9 mouse cellular contexts compared by ENCODE assay signal in genomic region chr7:27437544-27437943, GRCm38 (mm10). TPM values are rescaled to one million over a fixed set of nuclear protein-coding genes. Genes with fewer than 3 reads are reported as not detected.
DNase-seq lines count a peak whose midpoint lies in the region; ATAC-seq and TF ChIP-seq lines count a peak whose summit lies in the region.
"Had no signal": no experiment of that assay in that cellular context is flagged by ENCODE, and none has a peak within 500 bp of the region (broad histone marks: within the 10 kb centered on the region; RNA-seq: fewer than 3 reads in every experiment).

No protein-coding gene starts in this region.

- 72% methylated on average over 5 of the region's 5 CpGs for WGBS in kidney, postnatal 0 days

- no peak for DNase-seq in kidney, postnatal 0 days (ENCODE audit: low spot score)
- no peak for DNase-seq in kidney, postnatal 14 days
- DNase-seq in R1 (ENCODE audit: low read depth, low spot score): peak; percentile 81
- DNase-seq in forelimb bud, embryonic 11.5 days (ENCODE audit: low read depth, low spot score): peak; percentile 32
- DNase-seq in spleen, adult 12 weeks (ENCODE audit: low spot score): peak; percentile 56
- no peak for DNase-seq in frontal cortex, postnatal 10 days (ENCODE audit: low spot score in 2 of 2)
- DNase-seq in gastrocnemius, adult 8-10 months (ENCODE audit: low spot score in 2 of 2): no peak

- peaks cover 5% of the 10 kb centered on the region; the same call in 1 of the 2 replicates for H3K27me3 ChIP-seq in kidney, postnatal 0 days (ENCODE audit: insufficient read depth, low read length)

- no peak overlapping the region for H3K4me3 ChIP-seq in kidney, postnatal 0 days (replicated peaks; ENCODE audit: low read depth, low read length)
- H3K4me3 ChIP-seq: midbrain, embryonic 12.5 days had no signal

- H3K4me2 ChIP-seq in kidney, postnatal 0 days (ENCODE audit: low read length): no peak overlapping the region
- H3K4me2 ChIP-seq: midbrain, embryonic 12.5 days had no signal

- no peak for ATAC-seq in kidney, postnatal 0 days (replicated peaks; ENCODE audit: low FRiP score, low read depth)
- no peak for ATAC-seq in frontal cortex, adult (ENCODE audit: low TSS enrichment)

- peak; percentile 66 for TF ChIP-seq CTCF in kidney, postnatal 0 days (IDR thresholded peaks at IDR 0.05; ENCODE audit: low read depth)

- no peak overlapping the region for H3K27ac ChIP-seq in kidney, postnatal 0 days
- H3K27ac ChIP-seq: midbrain, embryonic 12.5 days had no signal

- no peaks in the 10 kb centered on the region for H3K4me1 ChIP-seq in kidney, postnatal 0 days (replicated peaks; ENCODE audit: insufficient read depth, low read length)
- H3K4me1 ChIP-seq: midbrain, embryonic 12.5 days had no signal

- no peaks in the 10 kb centered on the region for H3K9me3 ChIP-seq in kidney, postnatal 0 days (replicated peaks; ENCODE audit: low read length)
- H3K9me3 ChIP-seq: midbrain, embryonic 12.5 days had no signal

- H3K36me3 ChIP-seq in kidney, postnatal 0 days (ENCODE audit: insufficient read depth, low read length): no peaks in the 10 kb centered on the region
- H3K36me3 ChIP-seq: midbrain, embryonic 12.5 days had no signal

- no peak overlapping the region for H3K9ac ChIP-seq in kidney, postnatal 0 days (ENCODE audit: low read depth, low read length)
- H3K9ac ChIP-seq: midbrain, embryonic 12.5 days had no signal

RNA-seq across cellular contexts. Expression of gene Sptbn4, which starts 9.9 kb away (rescaled TPM):
- polyA plus RNA-seq in kidney, postnatal 0 days (2015; fragmentation: Nextera tagmentation; extraction: Ambion mirVana): 0.17 and 0.28 TPM in 2 replicates
- not detected for total RNA-seq in gastrocnemius, adult 8-10 months (2022)

RNA-seq across cellular contexts. Expression of gene Blvrb, which starts 10.2 kb away (rescaled TPM):
- 33.4 and 40.1 TPM in 2 replicates for polyA plus RNA-seq in kidney, postnatal 0 days (2015; fragmentation: Nextera tagmentation; extraction: Ambion mirVana)
- 10 to 100 TPM in 3 of 4 experiments, 1 to 10 TPM in 1; 9.9 to 14.4 (median 11.3) TPM for total RNA-seq in gastrocnemius, adult 8-10 months (2022)

RNA-seq across cellular contexts. Expression of gene Sertad3, which starts 36.0 kb away (rescaled TPM):
- polyA plus RNA-seq in kidney, postnatal 0 days (2015; fragmentation: Nextera tagmentation; extraction: Ambion mirVana): 24.0 and 25.3 TPM in 2 replicates
- 1 to 10 TPM; 3.8 to 5.3 (median 4.3) TPM for total RNA-seq in gastrocnemius, adult 8-10 months (2022)

RNA-seq across cellular contexts. Expression of gene Sertad1, which starts 49.2 kb away (rescaled TPM):
- polyA plus RNA-seq in kidney, postnatal 0 days (2015; fragmentation: Nextera tagmentation; extraction: Ambion mirVana): 41.6 and 44.3 TPM in 2 replicates
- total RNA-seq in gastrocnemius, adult 8-10 months (2022): 1 to 10 TPM; 6.5 to 9.8 (median 8.8) TPM

Comparison
In these comparisons a context has a peak if more than half of its experiments do, and no peak if none do; other contexts are left out.
1. DNase-seq: peak in R1 (single experiment), forelimb bud, embryonic 11.5 days (single experiment) and spleen, adult 12 weeks (single experiment); none in kidney, postnatal 0 days (single experiment), kidney, postnatal 14 days (single experiment), frontal cortex, postnatal 10 days (0 of 2) and gastrocnemius, adult 8-10 months (0 of 2).